Mouse (Mus musculus): Measurements from ENCODE around the gene Pabpn1.
A peak's percentile ranks its signal among the peaks of the same experiment; 100 is the strongest.
"Not testable (repeated sequence)": the region's sequence is repeated elsewhere in the genome, so short reads cannot be mapped to it uniquely, and the experiment has no call there.

Gene Pabpn1

DNA sequence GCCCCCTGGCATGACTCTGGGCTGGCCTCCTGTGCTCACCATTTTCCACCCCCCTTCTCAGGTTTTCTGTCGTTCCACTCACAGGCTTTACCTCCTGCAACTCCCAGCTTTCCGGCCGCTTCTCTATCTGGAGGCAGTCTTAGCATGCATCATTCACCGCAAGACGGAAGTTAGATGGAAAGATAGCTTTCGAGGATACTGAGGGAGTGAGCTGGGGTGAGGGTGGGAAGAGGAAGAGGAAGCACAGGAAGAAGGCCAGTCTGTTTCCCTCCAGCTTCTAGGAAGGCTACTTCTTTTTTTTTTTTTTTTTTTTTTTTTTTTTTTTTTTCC is 44.5 kb downstream of the Pabpn1 start:
- DNase-seq (ENCODE audit: low spot score in 2 of 2) = no peak

DNA sequence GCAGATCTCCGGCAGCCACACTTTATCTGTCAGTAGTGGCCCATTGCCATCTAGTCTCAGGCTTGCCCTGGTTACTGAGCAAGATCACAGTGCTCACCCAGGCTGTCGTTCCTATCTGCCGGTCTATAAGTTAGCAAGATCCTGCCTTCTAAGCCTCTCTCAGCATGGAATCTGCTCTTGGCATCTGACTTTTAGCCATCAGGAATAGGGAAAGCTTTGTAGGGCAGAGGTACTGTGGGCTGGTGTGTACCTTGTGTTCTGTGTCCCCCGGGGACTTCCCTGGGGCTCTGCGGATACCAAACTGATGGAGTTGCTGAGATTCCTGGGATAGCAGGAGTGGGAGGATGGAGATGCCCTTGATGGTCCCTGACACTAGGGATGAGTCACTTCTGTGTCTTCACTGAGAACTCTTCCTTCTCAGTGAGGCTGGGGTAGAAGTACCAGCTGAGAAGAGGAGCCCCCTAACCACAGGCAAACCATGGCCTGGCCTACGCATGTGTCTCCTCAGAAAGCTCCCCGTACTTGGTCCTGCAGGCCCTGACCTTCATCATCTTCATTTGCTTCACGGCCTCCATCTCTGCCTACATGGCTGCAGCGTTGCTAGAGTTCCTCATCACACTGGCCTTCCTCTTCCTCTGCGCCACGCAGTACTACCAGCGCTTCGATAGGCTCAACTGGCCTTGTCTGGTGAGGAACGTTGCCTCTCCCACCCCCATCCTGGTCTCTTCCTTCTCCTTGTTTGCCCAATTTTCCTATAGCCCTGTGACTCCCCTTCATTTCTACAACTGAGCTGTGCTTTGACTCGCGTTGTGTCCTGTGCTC is 45.3 kb downstream of the Pabpn1 start:
- no peak for DNase-seq (ENCODE audit: low spot score in 2 of 2)

DNA sequence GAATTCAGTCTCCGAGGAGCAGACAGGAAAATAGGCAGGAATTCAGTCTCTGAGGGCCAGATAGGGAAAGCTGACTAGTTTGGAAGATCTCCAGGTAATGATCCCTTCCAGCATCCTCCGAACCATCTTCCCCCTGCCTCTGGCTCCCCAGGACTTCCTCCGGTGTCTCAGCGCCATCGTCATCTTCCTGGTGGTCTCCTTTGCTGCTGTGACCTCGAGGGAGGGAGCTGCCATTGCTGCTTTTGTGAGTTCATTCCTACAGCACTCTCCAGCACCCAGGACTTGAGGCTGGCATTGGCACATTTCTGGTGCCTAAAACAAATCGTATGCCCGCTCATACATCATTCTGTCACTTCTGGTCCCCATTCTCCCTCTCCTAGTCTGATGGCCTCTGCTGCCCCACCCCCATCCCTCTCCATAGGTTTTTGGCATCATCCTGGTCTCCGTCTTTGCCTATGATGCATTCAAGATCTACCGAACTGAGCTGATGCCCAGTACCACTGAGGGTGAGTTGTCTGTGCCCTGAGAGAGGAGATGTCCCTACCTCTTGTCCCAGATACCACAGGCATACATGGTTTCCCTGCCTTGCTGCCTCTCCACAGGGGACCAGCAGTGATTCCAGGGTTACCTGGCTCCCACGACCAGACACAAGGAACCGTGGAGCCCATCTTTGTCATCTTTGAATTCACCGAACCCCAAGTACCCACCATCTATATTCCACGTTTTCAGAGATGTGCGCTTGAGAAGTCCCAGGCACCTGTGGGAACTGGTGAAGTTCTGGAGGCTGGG is 46.3 kb downstream of the Pabpn1 start:
- DNase-seq (ENCODE audit: low spot score in 2 of 2) = no peak

DNA sequence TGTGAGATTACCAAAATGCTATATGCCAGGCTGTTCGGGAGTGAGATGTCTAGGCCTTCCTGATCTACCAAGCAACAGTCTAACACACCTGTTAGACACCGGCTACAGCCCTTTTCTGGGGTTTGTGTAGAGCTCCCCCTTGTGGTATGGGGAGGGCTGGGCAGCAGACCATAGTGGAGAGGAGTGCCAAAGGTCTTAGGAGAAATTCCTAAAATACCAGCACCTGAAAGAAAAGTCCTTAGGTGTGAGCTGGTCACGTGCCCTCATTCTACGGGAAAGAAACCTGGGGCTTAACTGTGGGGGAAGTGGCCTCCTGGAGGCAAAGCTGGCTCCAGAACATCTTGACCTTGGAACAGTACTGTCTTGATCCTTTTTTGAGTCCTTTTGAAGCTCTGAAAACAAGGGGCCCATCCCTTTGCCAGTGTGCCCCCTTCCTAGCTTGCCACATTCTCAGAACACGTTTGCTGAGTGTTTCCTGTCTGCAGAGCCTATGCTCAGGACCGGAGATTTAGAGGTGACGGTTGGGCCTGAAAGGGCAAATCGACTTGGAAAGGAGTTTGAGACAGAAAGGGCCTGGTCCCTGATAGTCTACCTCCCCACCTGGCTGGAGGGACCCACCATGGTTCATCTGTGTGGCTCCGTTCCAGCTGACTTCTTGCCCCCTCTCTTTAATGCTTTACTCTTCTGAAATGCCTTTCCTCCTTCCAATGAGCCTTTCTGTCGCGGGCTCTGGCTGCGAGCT is 47.3 kb downstream of the Pabpn1 start:
- peak; percentile 62 to 67 for DNase-seq (ENCODE audit: low spot score in 2 of 2)

DNA sequence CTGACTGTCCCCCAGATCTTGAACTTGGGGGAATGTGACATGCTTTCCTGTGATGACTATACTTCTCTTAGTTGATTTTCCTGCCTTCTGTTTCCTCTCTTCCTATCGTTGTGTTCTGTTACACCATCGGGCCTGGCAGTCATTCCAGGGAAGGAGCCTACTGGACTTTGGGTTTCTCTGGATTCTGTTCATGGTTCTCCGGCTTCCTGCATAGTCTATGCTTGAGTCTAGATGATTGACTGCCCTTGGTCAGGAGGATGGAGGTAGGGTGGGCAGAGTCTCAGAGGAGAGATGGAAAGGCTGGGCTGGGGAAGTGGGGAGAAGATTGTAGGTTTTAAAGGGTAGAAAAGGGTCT is 47.9 kb downstream of the Pabpn1 start:
- DNase-seq (ENCODE audit: low spot score in 2 of 2) = no peak

DNA sequence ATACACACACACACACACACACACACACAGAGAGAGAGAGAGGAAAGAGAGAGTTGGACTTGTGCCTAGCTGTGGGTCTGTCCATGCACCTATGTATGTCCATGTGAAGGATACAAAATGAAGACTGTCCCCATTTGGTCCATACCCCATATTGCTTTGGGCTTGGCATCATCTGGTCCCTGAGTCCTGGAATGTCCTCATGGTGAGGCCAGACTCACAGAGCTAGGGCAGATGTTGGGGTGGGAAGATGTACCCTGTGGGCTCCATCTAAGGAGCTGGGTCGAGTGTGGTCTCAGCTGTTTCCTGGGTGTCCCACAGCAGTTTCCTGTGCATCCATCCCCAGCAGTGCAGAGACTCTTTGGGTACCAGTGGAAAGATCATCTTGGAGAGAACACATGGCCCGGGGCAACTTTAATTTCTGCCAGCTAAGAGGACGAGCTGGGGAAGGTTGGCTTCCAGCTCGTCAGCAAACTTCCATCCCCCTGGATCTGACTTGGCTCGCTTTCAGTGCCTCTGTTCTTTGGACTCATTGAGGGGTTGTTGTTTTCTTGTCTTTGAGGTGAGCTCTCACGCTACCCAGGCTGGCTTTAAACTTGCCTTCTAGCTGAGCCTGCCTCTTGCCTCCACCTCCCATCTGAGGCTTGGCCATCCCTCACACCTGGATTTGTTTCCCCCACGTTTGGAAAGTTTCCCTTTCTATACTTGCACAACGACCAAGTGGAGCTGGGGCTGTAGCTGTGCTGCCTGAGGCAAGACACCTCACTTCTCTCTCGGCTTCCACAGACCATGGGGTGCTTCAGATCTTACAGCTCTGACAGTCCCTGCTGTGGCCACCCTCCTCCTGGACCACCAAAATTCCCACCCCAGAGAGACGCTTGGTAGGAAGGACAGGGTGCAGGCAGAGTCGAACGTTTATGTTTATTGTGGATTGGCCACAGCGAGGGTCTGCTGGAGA is 49.0 kb downstream of the Pabpn1 start:
- DNase-seq (ENCODE audit: low spot score in 2 of 2) = no peak

DNA sequence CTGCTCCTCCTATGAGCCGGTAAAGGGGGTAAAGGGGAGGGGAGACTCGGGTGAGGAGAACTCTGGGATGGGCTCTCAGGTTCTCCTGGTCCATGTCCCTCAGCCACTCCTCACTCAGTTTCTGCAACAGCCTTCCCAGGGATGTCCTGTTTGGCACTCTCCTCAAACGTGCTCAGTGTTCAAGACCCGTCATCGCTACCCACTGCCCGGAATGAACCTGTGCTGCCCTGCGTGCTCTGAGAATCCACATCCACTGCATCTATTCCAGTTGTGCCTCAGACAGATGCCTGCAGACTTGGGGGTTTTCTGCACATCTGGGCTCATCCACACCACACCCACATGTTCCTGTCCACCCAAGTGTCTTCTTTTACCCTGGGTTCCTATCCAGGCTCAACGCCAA is 50.2 kb downstream of the Pabpn1 start:
- DNase-seq (ENCODE audit: low spot score in 2 of 2) = no peak

DNA sequence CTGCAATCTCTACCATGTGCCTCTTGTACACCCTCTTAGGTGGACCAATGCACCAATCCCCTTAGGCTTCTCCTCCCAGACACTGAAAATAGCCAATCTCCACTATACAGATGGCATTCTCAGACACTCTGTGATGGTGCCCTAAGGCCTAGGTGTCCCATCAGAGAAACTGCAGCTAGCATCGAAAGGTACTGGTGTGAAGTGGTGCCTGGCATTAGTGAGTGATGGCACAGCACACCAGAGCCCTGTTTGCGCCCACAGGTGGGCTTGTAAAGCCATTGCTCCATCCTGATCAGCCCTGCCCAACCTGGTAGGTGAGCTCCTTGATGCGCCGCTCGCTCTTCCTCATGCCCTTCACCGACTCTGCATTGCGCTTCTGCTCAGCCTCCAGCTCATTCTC is 51.7 kb downstream of the Pabpn1 start:
- DNase-seq (ENCODE audit: low spot score in 2 of 2) = no peak

DNA sequence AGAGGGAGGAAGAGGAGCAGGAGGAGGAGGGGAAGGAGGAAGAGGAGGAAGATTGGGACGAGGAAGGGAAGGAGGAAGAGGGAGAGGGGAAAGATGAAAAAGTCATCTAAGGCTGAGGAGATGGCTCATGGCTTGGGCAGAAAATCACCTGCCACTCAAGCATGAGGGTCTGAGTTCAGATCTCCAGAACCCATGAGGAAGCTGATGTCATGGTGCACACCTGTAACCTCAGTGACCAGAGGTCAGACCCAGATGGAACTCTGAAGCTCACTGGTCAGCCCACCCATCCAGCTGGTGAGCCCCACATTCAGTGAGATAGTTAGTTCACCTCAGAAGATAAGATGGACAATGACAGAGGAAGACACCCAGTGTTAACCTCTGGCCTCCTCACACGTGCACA is 52.6 kb downstream of the Pabpn1 start:
- no peak for DNase-seq (ENCODE audit: low spot score in 2 of 2)

DNA sequence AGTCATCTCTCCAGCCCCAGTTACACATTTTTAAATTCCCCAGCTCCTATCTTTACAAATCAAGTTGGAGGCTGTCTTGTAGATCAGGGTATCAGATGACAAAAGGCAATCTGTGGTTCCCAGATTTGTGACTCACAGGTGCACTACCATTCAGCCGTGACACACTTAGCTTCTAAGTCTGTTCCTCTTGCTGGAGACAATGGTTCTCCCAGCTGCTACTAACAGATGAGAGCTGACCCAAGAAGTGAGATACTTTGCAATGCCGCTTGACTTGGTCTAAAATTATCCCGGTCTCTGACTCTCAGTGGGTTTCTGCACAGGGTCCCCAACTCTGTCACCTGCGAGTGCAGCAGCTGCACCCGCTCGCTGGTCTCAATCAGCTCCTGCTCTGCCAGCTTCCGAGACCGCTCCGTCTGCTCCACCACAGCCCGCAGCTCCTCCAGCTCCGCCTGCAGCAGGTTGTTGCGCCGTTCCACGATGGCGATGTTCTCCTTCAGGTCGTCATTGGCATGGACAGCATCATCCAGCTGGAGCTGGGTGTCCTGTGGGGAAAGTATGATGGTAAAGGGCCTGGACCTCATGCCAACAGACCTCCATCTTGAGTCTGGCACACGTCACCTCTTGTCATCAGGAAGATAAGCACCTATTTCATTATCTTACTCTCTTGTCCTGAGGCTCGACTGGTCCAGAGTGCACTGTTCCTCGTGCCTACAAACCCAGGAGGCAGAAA is 53.8 kb downstream of the Pabpn1 start:
- DNase-seq (ENCODE audit: low spot score in 2 of 2) = no peak

DNA sequence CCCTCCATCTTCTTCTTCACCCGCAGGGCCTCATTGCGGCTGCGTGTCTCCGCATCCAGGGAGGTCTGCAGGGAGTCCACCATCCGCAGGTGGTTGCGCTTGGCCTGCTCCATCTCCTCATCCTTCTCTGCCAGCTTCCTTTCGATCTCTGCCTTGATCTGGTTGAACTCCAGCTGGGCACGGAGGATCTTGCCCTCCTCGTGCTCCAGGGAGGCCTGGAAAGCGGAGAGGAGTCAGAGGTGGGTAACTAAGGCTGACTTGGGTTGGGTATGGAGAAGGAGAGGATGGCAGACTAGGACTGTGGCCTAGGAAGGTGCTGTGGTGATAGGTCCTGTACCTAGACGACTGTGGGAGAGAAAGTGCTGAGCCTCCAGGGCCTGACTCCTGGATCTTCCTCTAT is 54.7 kb downstream of the Pabpn1 start:
- DNase-seq (ENCODE audit: low spot score in 2 of 2) = not testable (repeated sequence)
